Mouse (Mus musculus): Measurements from ENCODE around the gene Plcb2.

- TF ChIP-seq CTCF (IDR thresholded peaks at IDR 0.05; ENCODE audit: low read depth) (no peak), EP300 (optimal IDR thresholded peaks at IDR 0.05) (no peak)
Measured at GRCm38 (mm10) chr2:118661891-118662290, 66.3 kb downstream of the Plcb2 start.

Measured in stomach, postnatal 0 days (tissue).